Mouse (Mus musculus) heart, postnatal 0 days (tissue): ENCODE measurements around the gene Tnnc1.

Source experiments
- CTCF ChIP-seq: IDR thresholded peaks from 2 replicates; pipeline ENCODE4 v1.5.1; 2016; ENCODE audit warnings: antibody characterized with exemption, control low read depth, low read depth
- EP300 ChIP-seq: IDR thresholded peaks from 2 replicates; pipeline ENCODE4 v1.6.1; 2016; ENCODE audit warnings: antibody characterized with exemption, low read depth

DNA sequence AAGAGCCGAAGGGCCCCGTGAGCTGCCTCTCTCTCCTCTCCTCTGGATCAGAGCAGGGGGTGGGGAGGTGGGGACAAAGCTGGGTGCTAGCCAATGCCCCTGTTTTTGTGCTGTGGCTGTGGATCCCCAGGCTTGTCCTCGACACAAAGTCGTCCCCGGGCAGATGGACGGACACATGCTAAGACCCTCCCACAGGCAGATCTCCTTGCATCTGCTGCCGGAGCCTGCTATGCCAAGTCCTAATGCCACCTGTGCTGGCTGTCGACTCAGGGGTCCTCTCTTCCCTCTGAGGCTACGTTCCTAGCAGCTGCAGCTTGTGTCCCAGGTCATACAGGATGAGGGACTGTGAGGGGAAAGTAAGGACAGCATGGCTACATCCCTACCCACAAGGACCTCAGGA is 41.3 kb upstream of the Tnnc1 start:
- TF ChIP-seq CTCF (no peak), EP300 (no peak)
